Mouse (Mus musculus) lung, postnatal 10 days (tissue): ENCODE results near the gene Tmem161a.
A peak's percentile ranks its signal among the peaks of the same experiment; 100 is the strongest.

ENCODE experiments used
- DNase-seq: peaks from one replicate; pipeline ENCODE4 v3.0.0; 2021

Tmem161a gene

GRCm38 (mm10) chr8:70163316-70163715 lies 8.8 kb upstream of the Tmem161a start:
- no peak for DNase-seq

GRCm38 (mm10) chr8:70166504-70167110 lies 5.5 kb upstream of the Tmem161a start:
- DNase-seq = peak; percentile 78

- no peak for DNase-seq
Measured at GRCm38 (mm10) chr8:70170116-70170515, 2.0 kb upstream of the Tmem161a start.

DNA sequence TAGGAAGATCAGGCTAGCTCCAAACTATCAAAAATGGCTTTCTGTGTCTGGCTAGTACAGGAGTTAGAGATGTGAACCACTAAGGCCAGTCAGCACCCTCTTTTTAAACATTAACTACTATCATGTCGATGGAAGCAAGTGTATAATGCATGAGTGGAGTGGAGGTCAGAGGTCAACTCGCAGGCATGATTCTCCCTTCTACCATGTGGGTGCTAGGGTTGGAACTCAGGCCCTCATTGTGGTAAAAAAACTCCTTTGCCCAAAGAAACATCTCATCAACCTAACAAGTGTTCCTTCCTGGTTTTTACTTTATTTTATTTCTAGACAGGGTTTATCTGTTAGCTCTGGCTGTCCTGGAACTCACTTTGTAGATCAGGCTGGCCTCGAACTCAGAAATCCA lies 1.4 kb upstream of the Tmem161a start:
- DNase-seq = no peak

GRCm38 (mm10) chr8:70171240-70171639 lies 916 bp upstream of the Tmem161a start:
- DNase-seq = no peak

DNA sequence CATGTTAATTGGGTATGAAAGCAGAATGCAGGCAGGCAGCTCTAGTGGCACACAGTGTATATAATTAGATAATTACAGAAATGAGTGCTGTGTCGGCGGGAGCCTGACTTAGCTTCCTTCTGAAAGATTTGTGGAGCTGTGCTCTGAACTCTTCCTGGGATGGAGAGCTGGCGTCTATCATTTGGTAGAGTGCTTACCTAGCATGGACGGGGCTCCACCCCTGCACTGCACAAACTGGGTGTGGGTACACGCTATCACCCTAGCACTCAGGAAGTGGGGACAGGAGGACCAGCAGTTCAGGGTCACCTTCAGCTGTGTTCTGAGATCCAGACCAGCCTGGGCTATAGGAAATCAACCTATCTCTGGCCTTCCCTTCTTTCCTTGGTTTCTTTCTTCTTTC lies 1.2 kb downstream of the Tmem161a start:
- no peak for DNase-seq

DNA sequence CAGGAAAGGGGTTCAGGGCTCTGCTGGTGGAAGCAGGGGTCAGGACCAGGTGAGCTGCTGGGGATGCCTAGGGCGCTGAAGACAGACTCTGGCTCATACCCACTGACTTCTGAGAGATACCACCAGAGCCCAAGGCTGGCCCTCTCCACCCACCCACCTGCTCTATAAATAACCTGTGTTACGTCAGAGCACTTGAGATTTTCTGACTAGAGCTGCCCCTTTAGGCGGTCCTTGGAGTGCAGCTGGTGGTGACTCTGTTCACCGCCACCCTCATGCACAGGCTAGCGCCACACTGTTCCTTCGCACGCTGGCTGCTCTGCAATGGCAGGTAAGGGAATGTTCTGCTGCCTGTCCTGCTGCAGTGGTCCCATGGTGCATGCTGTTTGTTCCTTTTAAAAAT lies 1.9 kb downstream of the Tmem161a start:
- no peak for DNase-seq

GRCm38 (mm10) chr8:70178231-70178630 lies 6.1 kb downstream of the Tmem161a start:
- DNase-seq = no peak

- no peak for DNase-seq
Measured at GRCm38 (mm10) chr8:70179082-70179481, 6.9 kb downstream of the Tmem161a start.

- DNase-seq = no peak
Measured at GRCm38 (mm10) chr8:70181212-70181902, 9.2 kb downstream of the Tmem161a start.

- no peak for DNase-seq
Measured at GRCm38 (mm10) chr8:70181903-70182252, 9.7 kb downstream of the Tmem161a start.

- DNase-seq = no peak
Measured at GRCm38 (mm10) chr8:70183194-70183593, 11.0 kb downstream of the Tmem161a start.

DNA sequence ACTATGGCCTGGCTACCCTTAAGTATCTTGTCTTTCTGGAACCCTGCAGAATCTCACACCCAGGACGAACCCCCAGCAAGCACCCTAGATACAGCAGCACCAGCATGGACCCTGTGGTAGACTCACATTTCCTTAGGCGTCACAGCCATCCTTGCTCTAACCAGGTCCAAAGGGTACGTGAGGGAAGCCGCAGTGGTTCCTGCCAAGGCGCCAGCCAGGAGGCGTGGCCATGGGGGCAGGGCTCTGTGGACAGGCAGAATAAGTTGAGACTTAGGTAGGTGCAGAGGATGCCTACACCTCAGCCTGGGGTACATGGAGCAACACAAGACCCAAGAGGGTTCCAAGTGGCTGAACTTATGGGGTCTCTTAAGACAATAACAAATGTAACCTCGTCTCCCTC lies 16.6 kb downstream of the Tmem161a start:
- DNase-seq = no peak

- no peak for DNase-seq
Measured at GRCm38 (mm10) chr8:70193238-70193637, 21.1 kb downstream of the Tmem161a start.

DNA sequence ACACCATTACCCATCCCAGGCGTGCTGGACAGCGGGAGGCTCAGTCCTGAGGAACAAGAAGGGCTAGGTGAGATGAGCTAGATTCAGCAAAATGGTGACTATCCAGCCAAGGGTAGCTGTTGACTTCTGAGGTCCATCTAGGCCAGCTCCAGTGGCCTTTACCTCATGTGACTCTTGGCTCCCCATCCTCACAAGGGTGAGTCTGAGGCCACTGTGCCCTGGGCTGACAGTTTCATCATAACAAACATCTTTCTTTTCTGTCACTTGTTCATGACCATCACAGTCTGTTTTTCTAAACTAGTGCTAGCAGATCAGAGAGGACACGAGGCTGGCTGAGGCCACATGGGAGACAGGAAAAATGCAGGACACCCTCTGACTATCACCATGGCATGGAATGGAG lies 22.0 kb downstream of the Tmem161a start:
- DNase-seq = peak; percentile 38

- DNase-seq = no peak
Measured at GRCm38 (mm10) chr8:70195762-70196161, 23.6 kb downstream of the Tmem161a start.

GRCm38 (mm10) chr8:70197603-70198002 lies 25.4 kb downstream of the Tmem161a start:
- no peak for DNase-seq

DNA sequence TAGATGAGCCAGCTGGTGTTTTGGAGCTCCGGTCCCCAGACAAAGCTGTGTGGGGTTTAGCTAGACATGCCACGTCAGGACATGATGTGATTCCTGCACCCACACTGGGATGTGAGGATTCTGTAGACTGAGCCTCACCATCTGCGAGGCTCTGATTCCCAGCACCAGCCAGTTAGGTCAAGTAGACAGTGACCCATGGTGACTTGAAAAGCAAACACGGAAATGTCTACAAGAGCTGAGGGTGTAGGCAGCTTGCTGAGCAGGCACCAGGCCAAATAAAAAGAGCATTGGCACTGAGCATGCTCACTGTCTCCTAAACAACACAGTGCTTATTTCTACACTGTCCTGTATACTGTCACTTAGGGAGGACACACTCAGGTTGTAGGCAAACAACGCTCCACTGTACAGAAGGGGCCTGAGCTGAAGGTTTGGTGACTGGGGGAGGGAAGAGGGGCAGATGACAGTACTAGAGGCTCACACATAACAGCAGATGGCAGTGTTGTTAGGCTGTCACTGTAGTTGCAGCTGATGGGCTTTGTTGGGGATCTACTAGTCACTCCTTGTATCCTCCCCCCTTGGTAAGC lies 28.0 kb downstream of the Tmem161a start:
- peak; percentile 81 for DNase-seq

- DNase-seq = no peak
Measured at GRCm38 (mm10) chr8:70201417-70201816, 29.3 kb downstream of the Tmem161a start.

DNA sequence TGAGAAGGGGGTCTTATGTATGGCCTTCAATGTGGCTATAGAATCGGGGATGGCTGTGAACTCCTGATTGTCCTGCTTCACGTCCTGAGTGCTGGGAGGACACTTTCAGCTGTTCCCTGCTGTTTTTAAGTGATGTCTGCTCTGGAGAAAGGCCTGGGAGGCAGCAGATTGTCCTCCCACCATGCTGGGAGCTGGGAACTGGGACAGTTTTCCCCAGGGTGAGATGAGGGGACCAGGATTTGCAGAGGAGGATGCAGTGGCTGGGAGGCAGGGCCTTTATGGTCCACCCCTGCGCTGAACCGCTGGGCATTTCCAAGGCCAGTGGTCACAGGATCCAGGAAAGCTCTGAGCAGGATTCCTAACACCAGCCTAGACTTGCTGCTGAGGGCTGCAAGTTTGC lies 30.9 kb downstream of the Tmem161a start:
- no peak for DNase-seq

DNA sequence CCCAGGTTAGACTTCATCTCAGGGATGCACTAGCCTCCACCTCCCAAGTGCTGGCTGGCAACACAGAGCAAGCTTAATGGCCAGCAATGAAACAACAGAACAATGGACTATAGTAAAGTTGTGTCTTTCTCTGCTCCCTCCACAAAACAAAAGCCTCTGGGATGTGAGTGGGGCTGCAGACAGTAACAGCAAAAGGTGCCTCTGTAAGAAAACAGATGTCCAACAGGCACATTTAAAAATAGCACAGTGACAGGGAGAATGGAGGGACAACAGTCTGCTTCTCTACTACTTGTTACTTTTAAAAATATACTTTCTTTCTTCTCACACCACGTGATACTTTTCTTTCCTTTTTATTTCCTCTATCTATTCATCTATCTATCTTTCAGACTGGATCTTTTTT lies 32.6 kb downstream of the Tmem161a start:
- no peak for DNase-seq

DNA sequence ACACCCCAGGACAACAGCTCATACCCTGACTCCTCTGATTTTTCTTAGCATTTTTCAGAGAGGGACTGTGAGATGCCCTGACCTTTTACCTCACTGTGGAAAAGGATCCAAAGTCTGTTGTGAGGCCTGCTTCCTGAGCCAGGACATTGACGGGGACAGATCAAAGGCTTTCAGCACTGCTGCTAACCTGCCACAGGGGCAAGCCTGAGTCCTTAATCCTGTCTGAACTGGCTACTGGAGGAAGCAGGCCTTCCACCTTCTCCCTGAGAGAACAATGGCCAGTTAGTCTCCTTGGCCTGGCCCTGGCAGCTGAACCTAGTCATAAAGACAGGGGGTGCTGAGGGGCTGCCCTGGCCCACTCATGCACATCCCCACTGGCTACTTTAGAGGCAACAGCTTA lies 36.0 kb downstream of the Tmem161a start:
- no peak for DNase-seq

GRCm38 (mm10) chr8:70210538-70210937 lies 38.4 kb downstream of the Tmem161a start:
- DNase-seq = peak; percentile 76

- DNase-seq = no peak
Measured at GRCm38 (mm10) chr8:70211275-70211674, 39.1 kb downstream of the Tmem161a start.

- peak; percentile 45 for DNase-seq
Measured at GRCm38 (mm10) chr8:70211726-70212111, 39.6 kb downstream of the Tmem161a start.
